Mouse (Mus musculus): Measurements from ENCODE around the gene Gpr89. TPM values are rescaled to one million over a fixed set of nuclear protein-coding genes. Genes with fewer than 3 reads are reported as not detected.

The Gpr89 gene
- polyA plus RNA-seq, 1 experiment from 2014 or later, result 24.2 TPM

GRCm38 (mm10) chr3:96821581-96821980, 83.6 kb downstream of the Gpr89 start:
- Histone ChIP-seq H3K9me3 (0 out of 2 replicates have a peak, but pooled peaks cover 2% of the 10 kb centered on the region), H3K4me3 (no peak overlapping the region), H3K27me3 (replicated peaks) (0 out of 2 replicates have a peak, but pooled peaks cover 6% of the 10 kb centered on the region), H3K36me3 (no peaks in the 10 kb centered on the region), H3K4me1 (no peaks in the 10 kb centered on the region), H3K27ac (replicated peaks) (no peak overlapping the region), H3K4me2 (no peak overlapping the region), H3K9ac (no peak overlapping the region)
- 77% methylated on average over 4 of the region's 4 CpGs for WGBS
- ATAC-seq (ENCODE audit: extremely low read depth, insufficient number of reproducible peaks, low FRiP score, low TSS enrichment), result no peak

- Histone ChIP-seq H3K9ac (no peak overlapping the region), H3K4me3 (no peak overlapping the region), H3K27ac (replicated peaks) (no peak overlapping the region), H3K36me3 (no peaks in the 10 kb centered on the region), H3K4me1 (no peaks in the 10 kb centered on the region), H3K4me2 (no peak overlapping the region), H3K9me3 (0 out of 2 replicates have a peak, but pooled peaks cover 2% of the 10 kb centered on the region), H3K27me3 (replicated peaks) (peaks cover 14% of the 10 kb centered on the region)
- 70% methylated on average over 6 of the region's 6 CpGs for WGBS
- no peak for ATAC-seq (ENCODE audit: extremely low read depth, insufficient number of reproducible peaks, low FRiP score, low TSS enrichment)
Measured at GRCm38 (mm10) chr3:96820116-96820915, 84.8 kb downstream of the Gpr89 start.

Other genes with a start within 250 kb of the Gpr89 start
- gene Ankrd35, start 235.2 kb downstream of the Gpr89 start, polyA plus RNA-seq (2015; fragmentation: Nextera tagmentation; extraction: Ambion mirVana), result 0.09 and 0.33 TPM in 2 replicates
- gene Pias3, start 209.0 kb downstream of the Gpr89 start, polyA plus RNA-seq (2015; fragmentation: Nextera tagmentation; extraction: Ambion mirVana), result 36.0 and 37.7 TPM in 2 replicates
- 7.1 and 7.2 TPM in 2 replicates for gene Nudt17, start 196.8 kb downstream of the Gpr89 start, polyA plus RNA-seq (2015; fragmentation: Nextera tagmentation; extraction: Ambion mirVana)
- 25.2 and 29.3 TPM in 2 replicates for gene Polr3c, start 177.7 kb downstream of the Gpr89 start, polyA plus RNA-seq (2015; fragmentation: Nextera tagmentation; extraction: Ambion mirVana)
- gene Rnf115, start 177.7 kb downstream of the Gpr89 start, polyA plus RNA-seq (2015; fragmentation: Nextera tagmentation; extraction: Ambion mirVana), result 36.9 and 44.8 TPM in 2 replicates
- 0.08 and 0.38 TPM in 2 replicates for gene Pdzk1, start 76.1 kb downstream of the Gpr89 start, polyA plus RNA-seq (2015; fragmentation: Nextera tagmentation; extraction: Ambion mirVana)
- 0.36 TPM in 1 of 2 replicates, not detected in the other for gene Cd160, start 76.0 kb downstream of the Gpr89 start, polyA plus RNA-seq (2015; fragmentation: Nextera tagmentation; extraction: Ambion mirVana)
- 113 and 126 TPM in 2 replicates for gene Gja5, start 653 bp downstream of the Gpr89 start, polyA plus RNA-seq (2015; fragmentation: Nextera tagmentation; extraction: Ambion mirVana)
- gene Gja8, start 20.7 kb upstream of the Gpr89 start, polyA plus RNA-seq (2015; fragmentation: Nextera tagmentation; extraction: Ambion mirVana), result not detected in 2 replicates

Data from heart, embryonic 13.5 days (tissue).